Mouse (Mus musculus) hindbrain, embryonic 14.5 days (tissue): Measurements from ENCODE around the gene Sik1. TPM values are rescaled to one million over a fixed set of nuclear protein-coding genes. Genes with fewer than 3 reads are reported as not detected.
A peak's percentile ranks its signal among the peaks of the same experiment; 100 is the strongest.

Experiments used
- ATAC-seq: fragments of 200-750 bp; cut with Nextera tagmentation; 2 replicates; pipeline ENCODE4 v1.8.0; 2017; ENCODE audit warnings: moderate number of reproducible peaks, mild to moderate bottlenecking, moderate TSS enrichment, moderate library complexity; ENCODE audit not compliant: low FRiP score
- DNase-seq: peaks from one replicate; pipeline ENCODE4 v3.0.0-alpha.2; 2015; ENCODE audit warnings: low spot score
- H3K27ac ChIP-seq: fragments of 300-500 bp; sonication (generic); 2 replicates; pipeline ENCODE4 v1.5.1; 2014; ENCODE audit warnings: mild to moderate bottlenecking, moderate library complexity
- H3K27me3 ChIP-seq: fragments of 300-500 bp; sonication (generic); 2 replicates; pipeline ENCODE4 v1.6.1; 2014; ENCODE audit warnings: mild to moderate bottlenecking, low read length, mixed read lengths; ENCODE audit not compliant: control insufficient read depth, insufficient read depth
- H3K36me3 ChIP-seq: fragments of 300-500 bp; sonication (generic); replicated peaks from 2 replicates; pipeline ENCODE4 v1.6.1; 2014; ENCODE audit not compliant: control insufficient read depth, insufficient read depth
- H3K4me1 ChIP-seq: fragments of 300-500 bp; sonication (generic); replicated peaks from 2 replicates; pipeline ENCODE4 v1.6.1; 2014; ENCODE audit warnings: antibody characterized with exemption, low read length, mixed read lengths; ENCODE audit not compliant: control insufficient read depth, insufficient read depth
- H3K4me2 ChIP-seq: fragments of 300-500 bp; sonication (generic); replicated peaks from 2 replicates; pipeline ENCODE4 v1.6.1; 2014; ENCODE audit warnings: mild to moderate bottlenecking, moderate library complexity
- H3K4me3 ChIP-seq: fragments of 300-500 bp; sonication (generic); replicated peaks from 2 replicates; pipeline ENCODE4 v1.5.1; 2014; ENCODE audit warnings: mild to moderate bottlenecking, low read length
- H3K9ac ChIP-seq: fragments of 300-500 bp; sonication (generic); 2 replicates; pipeline ENCODE4 v1.6.1; 2014
- H3K9me3 ChIP-seq: fragments of 300-500 bp; sonication (generic); 2 replicates; pipeline ENCODE4 v1.6.1; 2016; ENCODE audit warnings: low read length; ENCODE audit not compliant: control insufficient read depth
- WGBS: fragments of 180-500 bp; shearing (Covaris S2); extraction: QIAGEN DNeasy Blood & Tissue Kit; methylation state at CpG from one replicate; pipeline ENCODE4 v1.1.7; 2014; 5-methylcytosine and 5-hydroxymethylcytosine counted together
- polyA plus RNA-seq: library from polyadenylated mRNA; unstranded; fragments of >200 nt; fragmentation: Nextera tagmentation; extraction: Ambion mirVana; gene quantifications from 2 replicates; pipeline ENCODE4 v1.2.1, GENCODE M21; 2014

Sik1 gene
- polyA plus RNA-seq, 1 experiment from 2014 or later: 20.5 TPM

DNA sequence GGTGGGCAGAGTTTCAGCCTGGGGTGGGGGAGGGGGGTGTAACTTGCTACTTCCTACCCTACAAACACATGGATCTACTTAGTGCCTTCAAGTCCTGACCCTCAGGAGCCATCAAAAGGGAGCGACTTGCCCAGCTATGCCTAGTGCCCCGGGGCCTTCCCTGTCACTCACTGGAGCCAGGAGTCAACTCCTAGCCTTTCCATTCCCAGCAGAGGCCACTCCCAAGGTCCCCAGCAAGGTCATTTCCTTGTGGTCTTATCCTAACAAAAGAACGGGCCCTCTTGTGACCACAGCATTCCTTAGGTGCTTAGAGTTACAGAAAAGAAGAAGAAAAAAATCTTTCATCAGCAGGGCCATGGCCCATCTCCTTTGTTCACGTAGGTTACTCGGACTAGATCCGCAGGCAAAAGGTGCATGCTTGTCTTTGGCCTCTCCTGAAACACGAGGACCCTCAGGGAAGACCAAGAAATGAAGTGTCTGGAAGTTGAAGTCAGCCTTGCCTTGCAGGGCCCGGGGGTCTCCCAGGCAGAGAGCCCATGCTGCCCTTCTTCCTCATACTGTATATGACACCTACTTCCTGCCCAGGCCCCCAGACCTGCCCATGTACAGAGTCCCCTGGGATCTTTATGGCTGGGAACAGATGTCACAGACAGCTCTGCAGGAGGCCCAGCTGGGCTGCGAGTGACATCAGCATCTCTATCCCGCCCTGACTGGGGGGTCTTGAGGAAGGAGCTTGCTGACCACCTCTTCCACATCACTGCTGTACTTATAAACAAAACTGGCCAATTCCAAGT is 47.3 kb downstream of the Sik1 start:
- Histone ChIP-seq H3K4me2 (no peak overlapping the region), H3K27me3 (no peaks in the 10 kb centered on the region), H3K9me3 (no peaks in the 10 kb centered on the region), H3K27ac (no peak overlapping the region), H3K9ac (no peak overlapping the region), H3K36me3 (no peaks in the 10 kb centered on the region), H3K4me3 (no peak overlapping the region), H3K4me1 (peaks cover 13% of the 10 kb centered on the region)
- ATAC-seq (no peak), DNase-seq (no peak)
- 61% methylated on average over 10 of the region's 10 CpGs for WGBS

DNA sequence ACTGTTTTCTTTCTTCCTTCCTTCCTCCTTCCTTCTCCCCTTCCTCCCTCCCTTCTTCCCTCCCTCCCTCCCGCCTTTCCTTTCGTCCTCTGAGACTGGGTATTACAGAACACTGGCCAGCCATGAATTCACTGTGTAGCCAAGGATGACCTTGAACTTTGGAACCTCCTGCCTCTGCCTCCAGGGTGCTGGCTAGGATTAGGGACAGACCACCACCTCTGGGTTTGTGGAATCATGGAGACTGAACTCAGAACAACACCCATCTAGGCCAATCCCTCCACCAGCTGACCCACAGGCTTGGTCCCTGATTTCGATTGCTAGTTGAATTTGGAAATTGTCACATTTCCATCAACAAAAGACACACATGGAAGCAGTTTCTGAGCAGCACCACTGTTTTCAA is 49.1 kb downstream of the Sik1 start:
- H3K4me3 ChIP-seq: no peak overlapping the region
- H3K4me2 ChIP-seq: no peak overlapping the region
- ATAC-seq: no peak
- no peaks in the 10 kb centered on the region for H3K27me3 ChIP-seq
- 42% methylated on average over 3 of the region's 3 CpGs for WGBS
- H3K27ac ChIP-seq: 0 out of 2 replicates have a peak overlapping the region, but pooled peaks have one; percentile 3
- H3K4me1 ChIP-seq: peaks cover 13% of the 10 kb centered on the region
- no peak overlapping the region for H3K9ac ChIP-seq
- H3K36me3 ChIP-seq: no peaks in the 10 kb centered on the region
- DNase-seq: no peak
- H3K9me3 ChIP-seq: no peaks in the 10 kb centered on the region

DNA sequence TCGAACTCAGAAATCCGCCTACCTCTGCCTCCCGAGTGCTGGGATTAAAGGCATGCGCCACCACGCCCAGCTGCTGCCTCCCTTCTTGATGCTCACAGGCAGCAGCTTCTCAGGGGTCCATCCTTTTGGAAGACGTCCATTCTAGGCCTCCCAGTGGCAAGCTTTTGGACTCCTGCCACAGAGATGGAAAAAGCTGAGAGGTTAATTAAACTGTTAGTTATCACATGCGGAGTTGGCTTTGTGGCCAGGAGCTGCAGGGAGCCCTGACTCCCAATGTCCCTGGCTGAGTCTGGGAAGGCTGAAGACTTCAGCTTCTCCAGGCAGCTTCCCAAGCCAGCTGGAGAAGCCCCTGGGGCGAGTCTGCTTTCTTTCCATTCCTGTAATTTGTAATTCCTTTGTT is 49.6 kb downstream of the Sik1 start:
- Histone ChIP-seq H3K36me3 (no peaks in the 10 kb centered on the region), H3K27me3 (no peaks in the 10 kb centered on the region), H3K4me3 (no peak overlapping the region), H3K27ac (0 out of 2 replicates have a peak overlapping the region, but pooled peaks have one; percentile 3), H3K9ac (no peak overlapping the region), H3K4me2 (no peak overlapping the region), H3K9me3 (no peaks in the 10 kb centered on the region), H3K4me1 (peaks cover 13% of the 10 kb centered on the region)
- DNase-seq (peak; percentile 64), ATAC-seq (no peak)
- 31% methylated on average over 7 of the region's 8 CpGs for WGBS

DNA sequence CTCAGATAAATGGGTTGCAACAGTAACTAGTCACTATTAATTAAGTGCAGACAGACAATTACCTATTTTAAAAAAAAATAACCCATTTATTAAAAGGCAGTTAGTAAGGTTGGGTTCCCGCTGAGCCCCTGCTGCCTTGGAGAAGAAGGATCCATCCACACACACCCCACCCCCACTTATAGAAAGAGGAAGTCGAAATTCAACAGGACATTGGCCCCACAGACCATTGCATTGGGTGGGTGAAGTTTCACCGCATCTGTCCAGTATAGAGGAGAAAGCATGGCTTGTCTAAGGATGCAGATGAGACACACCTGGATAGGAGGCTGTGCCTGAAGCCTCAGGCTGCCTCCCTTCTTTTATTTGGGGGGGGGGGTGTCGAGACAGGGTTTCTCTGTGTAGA is 50.0 kb downstream of the Sik1 start:
- Histone ChIP-seq H3K4me1 (peaks cover 12% of the 10 kb centered on the region), H3K9me3 (no peaks in the 10 kb centered on the region), H3K27me3 (no peaks in the 10 kb centered on the region), H3K9ac (no peak overlapping the region), H3K4me2 (no peak overlapping the region), H3K36me3 (no peaks in the 10 kb centered on the region), H3K4me3 (no peak overlapping the region), H3K27ac (no peak overlapping the region)
- no peak for DNase-seq
- 69% methylated on average over 4 of the region's 4 CpGs for WGBS
- ATAC-seq: no peak

DNA sequence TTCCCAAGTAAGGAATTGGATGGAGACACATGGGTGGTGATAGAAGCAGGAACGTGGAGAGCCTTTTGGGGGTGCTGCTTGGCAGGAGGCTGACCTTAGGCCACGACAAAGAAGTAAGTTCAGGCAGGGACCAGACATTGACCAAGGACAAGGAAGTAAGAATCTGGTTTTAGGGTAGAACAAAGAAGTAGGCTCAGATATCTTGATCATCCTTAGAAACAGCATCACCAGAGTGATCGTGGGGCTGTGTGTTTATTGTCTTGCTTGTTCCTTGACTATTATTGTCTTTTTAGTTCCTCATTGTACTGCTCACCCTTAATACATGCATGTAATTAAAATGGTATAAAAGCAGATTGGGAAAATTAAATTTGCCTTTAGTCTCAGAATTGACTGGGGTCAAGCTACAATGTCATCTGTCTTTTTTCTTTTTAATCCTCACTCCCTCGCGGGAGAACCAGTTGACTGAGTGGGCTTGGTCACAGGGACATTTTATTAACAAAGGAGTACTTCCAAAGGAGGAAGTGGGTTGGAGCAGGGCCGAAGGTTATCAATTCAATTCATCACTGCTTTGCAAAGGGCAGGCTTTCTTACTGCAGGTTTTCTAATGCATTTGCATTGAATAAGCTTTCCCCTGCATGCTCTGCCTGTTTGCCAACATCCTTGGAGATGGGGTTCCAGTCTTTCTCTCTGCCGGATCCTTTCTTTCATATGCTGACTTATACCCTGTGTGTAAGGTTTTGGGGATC is 53.2 kb downstream of the Sik1 start:
- ATAC-seq (no peak), DNase-seq (no peak)
- WGBS: 57% methylated on average over 7 of the region's 7 CpGs
- Histone ChIP-seq H3K4me1 (no peaks in the 10 kb centered on the region), H3K27me3 (no peaks in the 10 kb centered on the region), H3K27ac (no peak overlapping the region), H3K36me3 (no peaks in the 10 kb centered on the region), H3K4me2 (no peak overlapping the region), H3K4me3 (no peak overlapping the region), H3K9me3 (no peaks in the 10 kb centered on the region), H3K9ac (no peak overlapping the region)

DNA sequence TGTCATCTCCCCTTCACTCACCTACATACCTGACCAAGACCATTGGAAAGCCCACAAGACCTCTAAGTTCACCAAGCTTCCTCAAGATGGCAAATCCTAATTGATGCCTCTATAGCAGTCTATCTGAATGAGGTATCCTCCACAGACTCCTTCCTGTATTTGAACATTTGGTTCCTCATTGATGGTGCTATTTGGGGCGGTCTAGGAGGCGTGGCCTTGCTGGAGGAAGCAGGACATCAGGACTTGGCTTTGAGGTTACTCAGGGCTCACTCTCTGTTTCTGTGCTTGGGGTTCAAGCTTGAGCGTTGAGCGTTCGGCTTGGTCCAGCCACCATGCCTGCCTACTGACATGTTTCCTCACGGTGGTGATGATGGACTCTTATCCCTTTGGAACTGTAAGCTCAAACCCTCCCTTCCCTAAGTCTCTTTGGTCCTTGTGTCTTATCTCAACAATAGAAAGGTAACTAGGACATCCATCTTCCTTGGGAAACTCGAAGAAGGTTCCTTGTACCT is 54.7 kb downstream of the Sik1 start:
- no peaks in the 10 kb centered on the region for H3K36me3 ChIP-seq
- no peaks in the 10 kb centered on the region for H3K4me1 ChIP-seq
- H3K9ac ChIP-seq: no peak overlapping the region
- ATAC-seq (no peak), DNase-seq (no peak)
- WGBS: 92% methylated on average over 7 of the region's 7 CpGs
- no peaks in the 10 kb centered on the region for H3K27me3 ChIP-seq
- H3K27ac ChIP-seq: no peak overlapping the region
- no peak overlapping the region for H3K4me2 ChIP-seq
- no peak overlapping the region for H3K4me3 ChIP-seq
- no peaks in the 10 kb centered on the region for H3K9me3 ChIP-seq

DNA sequence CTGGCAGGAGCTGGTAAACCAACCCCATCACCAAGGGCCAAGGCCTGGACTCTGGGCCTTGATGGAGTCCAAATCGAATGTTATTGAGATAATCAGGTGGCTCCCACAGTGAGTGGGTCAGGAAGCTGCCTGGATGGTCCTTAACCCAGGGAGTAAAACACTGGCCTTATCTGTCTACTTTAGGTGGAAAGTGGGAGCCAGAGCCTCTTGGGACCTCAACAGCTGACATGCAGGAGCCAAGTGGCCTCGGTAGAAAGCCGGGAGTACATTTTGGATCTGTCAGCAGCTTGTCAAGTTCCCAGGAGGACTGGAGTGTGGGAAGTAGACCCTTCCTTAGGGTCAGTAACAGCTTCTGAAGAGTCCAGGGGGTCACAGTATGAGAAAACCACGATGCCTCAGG is 59.7 kb downstream of the Sik1 start:
- whole genome bisulfite sequencing: 89% methylated on average over 4 of the region's 4 CpGs
- H3K4me1 ChIP-seq: peaks cover 15% of the 10 kb centered on the region
- H3K27ac ChIP-seq: no peak overlapping the region
- no peak overlapping the region for H3K9ac ChIP-seq
- no peaks in the 10 kb centered on the region for H3K9me3 ChIP-seq
- H3K36me3 ChIP-seq: no peaks in the 10 kb centered on the region
- DNase-seq: no peak
- no peak overlapping the region for H3K4me2 ChIP-seq
- no peak overlapping the region for H3K4me3 ChIP-seq
- ATAC-seq: no peak
- H3K27me3 ChIP-seq: no peaks in the 10 kb centered on the region

Other genes starting within 250 kb of the Sik1 start
- 6.7 and 10.0 TPM in 2 replicates for gene Cbs, start 218.6 kb downstream of the Sik1 start, polyA plus RNA-seq
- gene U2af1, start 196.9 kb downstream of the Sik1 start, polyA plus RNA-seq: 92.9 and 105 TPM in 2 replicates
- 0.20 and 0.30 TPM in 2 replicates for gene Cryaa, start 178.0 kb downstream of the Sik1 start, polyA plus RNA-seq
- 27.7 and 29.1 TPM in 2 replicates for gene Rrp1b, start 180.3 kb upstream of the Sik1 start, polyA plus RNA-seq
- 0.59 and 0.82 TPM in 2 replicates for gene Hsf2bp, start 180.5 kb upstream of the Sik1 start, polyA plus RNA-seq